Comparison of ENCODE assay signal across 8 mouse cellular contexts in genomic region chr11:16752007-16752348, GRCm38 (mm10). TPM values are rescaled to one million over a fixed set of nuclear protein-coding genes. Genes with fewer than 3 reads are reported as not detected.
DNase-seq lines count a peak whose midpoint lies in the region; ATAC-seq lines count a peak whose summit lies in the region.

Egfr (plus strand) TSS chr11:16752203.

- intact Hi-C loops in gastrocnemius, postnatal 14 days (cut with DNase I; ENCODE audit: low total_unique reads) = loop anchor here (10.0 kb wide), 1 partner anchor 113 kb away; no protein-coding TSS in a partner anchor
- intact Hi-C loops in left cerebral cortex, postnatal 14 days (cut with DNase I) = loop anchor here (10.0 kb wide), 1 partner anchor 217 kb away; no protein-coding TSS in a partner anchor

- H3K36me3 ChIP-seq in hindbrain, embryonic 15.5 days = no peaks in the 10 kb centered on the region

- ATAC-seq in hindbrain, embryonic 15.5 days (ENCODE audit: low FRiP score, low read depth) = peak; percentile 93
- peak; percentile 58 for ATAC-seq in megakaryocyte, adult 5-6 weeks (ENCODE audit: poor library complexity, severe bottlenecking)

- peak within 1 kb of the TSS; percentile 57 for H3K4me3 ChIP-seq in hindbrain, embryonic 15.5 days

- peak within 1 kb of the TSS; percentile 57 for H3K9ac ChIP-seq in hindbrain, embryonic 15.5 days

- DNase-seq in adrenal gland, adult (ENCODE audit: inconsistent age in 2 of 2, low spot score in 1 of 2) = peak; percentile 40 to 83
- DNase-seq in cerebellum, postnatal 25 days = peak; percentile 37 to 53
- peak; percentile 83 for DNase-seq in gastrocnemius, postnatal 14 days
- peak in 1 of 2 experiments; percentile 30 for DNase-seq in left cerebral cortex, postnatal 14 days (ENCODE audit: low spot score in 2 of 2)
- DNase-seq in skeletal muscle tissue, adult 2 months (ENCODE audit: low read depth, low spot score) = peak; percentile 83
- DNase-seq in frontal cortex, postnatal 25 days (ENCODE audit: low spot score in 2 of 2) = no peak

- WGBS in hindbrain, embryonic 15.5 days = 2% methylated on average over 20 of the region's 21 CpGs

- H3K4me2 ChIP-seq in hindbrain, embryonic 15.5 days = peak within 1 kb of the TSS; percentile 97

- peaks cover 42% of the 10 kb centered on the region for H3K27me3 ChIP-seq in hindbrain, embryonic 15.5 days

- H3K9me3 ChIP-seq in hindbrain, embryonic 15.5 days = no peaks in the 10 kb centered on the region

- no peak within 1 kb of the TSS for H3K27ac ChIP-seq in hindbrain, embryonic 15.5 days (replicated peaks)

- H3K4me1 ChIP-seq in hindbrain, embryonic 15.5 days (replicated peaks) = peaks cover 13% of the 10 kb centered on the region

RNA-seq across cellular contexts. Expression of gene Egfr, which starts in this region (rescaled TPM):
- 10 to 100 TPM; 20.4 to 25.1 TPM for total RNA-seq in gastrocnemius, postnatal 14 days (2021)
- polyA plus RNA-seq in hindbrain, embryonic 15.5 days (2015; fragmentation: Nextera tagmentation; extraction: Ambion mirVana) = 6.8 and 7.3 TPM in 2 replicates
- 10 to 100 TPM; 14.2 to 15.2 TPM for total RNA-seq in left cerebral cortex, postnatal 14 days (2021)
- total RNA-seq in megakaryocyte, adult 5-6 weeks (2015) = 0.39 and 0.94 TPM in 2 replicates
- 0.11 and 0.37 TPM in 2 replicates for total RNA-seq in megakaryocyte, adult 5-6 weeks (2017)

Comparison
In these comparisons a context has a peak if more than half of its experiments do, and no peak if none do; other contexts are left out.
1. RNA of gene Egfr (total RNA-seq): 20.4 to 25.1 TPM in gastrocnemius, postnatal 14 days and 14.2 to 15.2 TPM in left cerebral cortex, postnatal 14 days; 0.11 to 0.94 TPM in megakaryocyte, adult 5-6 weeks; every median in the first group is over 4 times any median in the second.
2. Peak in ATAC-seq in megakaryocyte, adult 5-6 weeks; RNA of the gene not detected or under 1 TPM.
3. DNase-seq: peak in adrenal gland, adult (2 of 2), cerebellum, postnatal 25 days (2 of 2), gastrocnemius, postnatal 14 days (single experiment) and skeletal muscle tissue, adult 2 months (single experiment); none in frontal cortex, postnatal 25 days (0 of 2).